Mouse (Mus musculus) lung, postnatal 0 days (tissue): ENCODE data around the gene Ptprn2.

Experiments
- CTCF ChIP-seq: IDR thresholded peaks from 2 replicates; pipeline ENCODE4 v1.5.1; 2016; ENCODE audit warnings: antibody characterized with exemption, mild to moderate bottlenecking
- EP300 ChIP-seq: IDR thresholded peaks from 2 replicates; pipeline ENCODE4 v1.6.1; 2016; ENCODE audit warnings: antibody characterized with exemption, mild to moderate bottlenecking, control low read depth

GRCm38 (mm10) chr12:116642191-116642549, 156.7 kb downstream of the Ptprn2 start:
- no peak for TF ChIP-seq EP300
- no peak for TF ChIP-seq CTCF
